Mouse (Mus musculus) cerebellum, adult 2 months (tissue): Measurements from ENCODE around the gene Fsd1l.

Source experiments
- CTCF ChIP-seq: fragments of 200-500 bp; IDR thresholded peaks from 2 replicates; pipeline ENCODE4 v1.5.1; 2011; ENCODE audit warnings: low read depth, mild to moderate bottlenecking, control low read depth, low read length, moderate library complexity, borderline replicate concordance; ENCODE audit not compliant: insufficient read depth
- POLR2A ChIP-seq: fragments of 200-500 bp; IDR thresholded peaks from 2 replicates; pipeline ENCODE4 v1.6.1; 2011; ENCODE audit warnings: low read length, control low read depth, borderline replicate concordance; ENCODE audit not compliant: insufficient read depth

- no peak for TF ChIP-seq POLR2A
- no peak for TF ChIP-seq CTCF
Measured at GRCm38 (mm10) chr4:53632011-53632349, 709 bp downstream of the Fsd1l start.
